Mouse (Mus musculus): Measurements from ENCODE around the gene Itgb4. TPM values are rescaled to one million over a fixed set of nuclear protein-coding genes. Genes with fewer than 3 reads are reported as not detected.

Itgb4 gene
- total RNA-seq, 4 experiments from 2014 or later = 6.7 to 13.0 (median 11.3) TPM

Other genes starting within 250 kb of the Itgb4 start
- gene Tmem94, start 209.3 kb upstream of the Itgb4 start, total RNA-seq (2022) = 10 to 100 TPM; 49.7 to 64.2 (median 52.3) TPM
- gene Caskin2, start 161.1 kb upstream of the Itgb4 start, total RNA-seq (2022) = 10 to 100 TPM; 17.1 to 21.7 (median 20.0) TPM
- 10 to 100 TPM; 12.5 to 18.7 (median 16.9) TPM for gene Tsen54, start 160.0 kb upstream of the Itgb4 start, total RNA-seq (2022)
- gene Llgl2, start 150.7 kb upstream of the Itgb4 start, total RNA-seq (2022) = 1 to 10 TPM; 1.6 to 4.2 (median 2.4) TPM
- 1 to 10 TPM in 1 of 4 experiments, under 1 TPM in 3; 0.11 to 1.2 (median 0.56) TPM for gene Myo15b, start 116.3 kb upstream of the Itgb4 start, total RNA-seq (2022)
- gene Smim5, start 74.7 kb upstream of the Itgb4 start, total RNA-seq (2022) = under 1 TPM; 0.57 to 0.96 (median 0.66) TPM
- gene Smim6, start 62.7 kb upstream of the Itgb4 start, total RNA-seq (2022) = not detected
- gene Sap30bp, start 41.4 kb upstream of the Itgb4 start, total RNA-seq (2022) = 10 to 100 TPM; 39.7 to 60.3 (median 44.3) TPM
- 10 to 100 TPM; 27.4 to 32.5 (median 30.3) TPM for gene Recql5, start 41.2 kb upstream of the Itgb4 start, total RNA-seq (2022)
- gene Galk1, start 38.0 kb downstream of the Itgb4 start, total RNA-seq (2022) = 10 to 100 TPM; 11.6 to 20.7 (median 16.1) TPM
- 100 to 1,000 TPM; 243 to 308 (median 280) TPM for gene H3f3b, start 53.3 kb downstream of the Itgb4 start, total RNA-seq (2022)
- gene Unk, start 55.6 kb downstream of the Itgb4 start, total RNA-seq (2022) = 10 to 100 TPM; 26.3 to 31.6 (median 28.2) TPM
- 1 to 10 TPM; 1.5 to 3.6 (median 2.3) TPM for gene Unc13d, start 103.3 kb downstream of the Itgb4 start, total RNA-seq (2022)
- gene Wbp2, start 112.3 kb downstream of the Itgb4 start, total RNA-seq (2022) = 100 to 1,000 TPM; 387 to 440 (median 429) TPM
- gene Trim47, start 152.5 kb downstream of the Itgb4 start, total RNA-seq (2022) = 10 to 100 TPM in 1 of 4 experiments, 1 to 10 TPM in 3; 5.0 to 13.0 (median 8.2) TPM
- 1 to 10 TPM; 7.2 to 10.0 (median 7.9) TPM for gene Trim65, start 156.4 kb downstream of the Itgb4 start, total RNA-seq (2022)
- gene Mrpl38, start 164.2 kb downstream of the Itgb4 start, total RNA-seq (2022) = 10 to 100 TPM; 56.1 to 66.6 (median 62.8) TPM
- 100 to 1,000 TPM in 1 of 4 experiments, 10 to 100 TPM in 3; 73.7 to 111 (median 92.3) TPM for gene Fbf1, start 193.5 kb downstream of the Itgb4 start, total RNA-seq (2022)
- 10 to 100 TPM; 29.4 to 43.7 (median 38.7) TPM for gene Ten1, start 224.1 kb downstream of the Itgb4 start, total RNA-seq (2022)
- gene Acox1, start 224.3 kb downstream of the Itgb4 start, total RNA-seq (2022) = 100 to 1,000 TPM; 124 to 134 (median 130) TPM

Measured in layer of hippocampus, adult 8-10 months (tissue).